In the genomic region with DNA sequence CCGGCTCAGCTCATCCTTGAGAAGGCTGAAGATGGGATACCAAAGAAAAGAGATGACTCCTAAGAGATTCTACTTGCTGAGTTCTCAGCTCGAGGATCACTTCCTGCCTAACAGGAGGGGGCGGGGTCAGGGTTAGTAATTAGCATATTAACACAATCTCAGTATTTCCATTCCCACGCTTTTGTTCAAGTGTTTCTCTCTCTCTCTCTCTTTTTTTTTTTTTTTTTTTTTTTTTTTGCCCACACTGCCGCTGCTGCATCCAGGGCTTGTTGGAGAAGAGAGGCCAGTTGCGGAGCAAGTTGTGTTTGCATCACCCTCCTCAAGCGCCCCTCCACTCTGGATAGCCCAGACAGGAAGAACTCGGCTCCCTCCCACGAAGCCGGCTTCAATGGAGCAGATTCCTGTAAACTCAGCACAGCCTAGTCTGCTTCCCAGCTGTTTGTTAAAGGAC, we compare ENCODE assay signal across 9 mouse cellular contexts. TPM values are rescaled to one million over a fixed set of nuclear protein-coding genes. Genes with fewer than 3 reads are reported as not detected.
DNase-seq lines count a peak whose midpoint lies in the region; ATAC-seq lines count a peak whose summit lies in the region.
"Had no signal": no experiment of that assay in that cellular context is flagged by ENCODE, and none has a peak within 500 bp of the region (broad histone marks: within the 10 kb centered on the region; RNA-seq: fewer than 3 reads in every experiment).

No protein-coding gene starts in this region.

- 3% methylated on average over 10 of the region's 10 CpGs for WGBS in heart, embryonic 11.5 days (ENCODE audit: insufficient replicate concordance)
- 4% methylated on average over 10 of the region's 10 CpGs for WGBS in forebrain, embryonic 14.5 days
- 1% methylated on average over 10 of the region's 10 CpGs for WGBS in kidney, embryonic 16.5 days

- H3K4me2 ChIP-seq in heart, embryonic 11.5 days = peak overlapping the region; percentile 61
- H3K4me2 ChIP-seq in forebrain, embryonic 14.5 days (ENCODE audit: low read length) = peak overlapping the region; percentile 50
- peak overlapping the region; percentile 53 for H3K4me2 ChIP-seq in kidney, embryonic 16.5 days (replicated peaks; ENCODE audit: low read depth, low read length)

- peak overlapping the region; percentile 37 for H3K4me3 ChIP-seq in heart, embryonic 11.5 days (ENCODE audit: low read depth, low read length)
- peak overlapping the region; percentile 22 for H3K4me3 ChIP-seq in forebrain, embryonic 14.5 days (ENCODE audit: low read depth, low read length)
- peak overlapping the region; percentile 29 for H3K4me3 ChIP-seq in kidney, embryonic 16.5 days (ENCODE audit: low read length)

- no peaks in the 10 kb centered on the region for H3K36me3 ChIP-seq in heart, embryonic 11.5 days (ENCODE audit: control insufficient read depth, insufficient read depth, low read length)
- H3K36me3 ChIP-seq in forebrain, embryonic 14.5 days (ENCODE audit: control insufficient read depth, insufficient read depth, low read length) = no peaks in the 10 kb centered on the region
- no peaks in the 10 kb centered on the region for H3K36me3 ChIP-seq in kidney, embryonic 16.5 days (ENCODE audit: insufficient read depth, low read length)

- no peak overlapping the region for H3K27ac ChIP-seq in heart, embryonic 11.5 days (ENCODE audit: low read depth, low read length)
- H3K27ac ChIP-seq in forebrain, embryonic 14.5 days (ENCODE audit: low read depth, low read length) = no peak overlapping the region
- H3K27ac ChIP-seq in kidney, embryonic 16.5 days (ENCODE audit: low read length) = peak overlapping the region; percentile 50

- no peaks in the 10 kb centered on the region; the same call in 1 of the 2 replicates for H3K4me1 ChIP-seq in heart, embryonic 11.5 days (ENCODE audit: control insufficient read depth, insufficient read depth, low read length)
- peaks cover 9% of the 10 kb centered on the region for H3K4me1 ChIP-seq in forebrain, embryonic 14.5 days (ENCODE audit: control insufficient read depth, insufficient read depth, low read length)
- H3K4me1 ChIP-seq in kidney, embryonic 16.5 days (ENCODE audit: insufficient read depth, low read length) = peaks cover 22% of the 10 kb centered on the region

- ATAC-seq in heart, embryonic 11.5 days (replicated peaks; ENCODE audit: insufficient number of reproducible peaks, low FRiP score, low TSS enrichment) = no peak
- ATAC-seq in forebrain, embryonic 14.5 days = peak; percentile 65
- ATAC-seq in kidney, embryonic 16.5 days (ENCODE audit: low FRiP score, low TSS enrichment) = peak; percentile 67; the same call in 1 of the 2 replicates
- ATAC-seq in erythroblast, adult 5-6 weeks (replicated peaks; ENCODE audit: low FRiP score, poor library complexity, severe bottlenecking) = no peak
- no peak for ATAC-seq in megakaryocyte-erythroid progenitor cell, adult 5-6 weeks (replicated peaks; ENCODE audit: low FRiP score, low TSS enrichment, poor library complexity, severe bottlenecking)

- no peak for DNase-seq in heart, adult 8-10 months (ENCODE audit: low spot score)
- peak; percentile 77 for DNase-seq in forebrain, embryonic 14.5 days (ENCODE audit: low spot score)
- peak; percentile 30 for DNase-seq in mesoderm, embryonic 11.5 days (ENCODE audit: low read depth, low spot score)
- no peak for DNase-seq in spleen, adult 18-20 months

- H3K27me3 ChIP-seq in heart, embryonic 11.5 days (ENCODE audit: control insufficient read depth, insufficient read depth, low read length) = no peaks in the 10 kb centered on the region
- H3K27me3 ChIP-seq in forebrain, embryonic 14.5 days (replicated peaks; ENCODE audit: control insufficient read depth, insufficient read depth, low read length) = no peaks in the 10 kb centered on the region
- no peaks in the 10 kb centered on the region for H3K27me3 ChIP-seq in kidney, embryonic 16.5 days (ENCODE audit: insufficient read depth, low read length)
- H3K27me3 ChIP-seq: CH12.LX had no signal

- H3K9ac ChIP-seq in heart, embryonic 11.5 days (ENCODE audit: low read depth, low read length) = peak overlapping the region; percentile 67; the same call in 1 of the 2 replicates
- H3K9ac ChIP-seq in forebrain, embryonic 14.5 days (ENCODE audit: low read length) = peak overlapping the region; percentile 33; the same call in 1 of the 2 replicates
- peak overlapping the region; percentile 20 for H3K9ac ChIP-seq in kidney, embryonic 16.5 days (replicated peaks; ENCODE audit: low read length)

- H3K9me3 ChIP-seq in heart, embryonic 11.5 days (replicated peaks; ENCODE audit: control insufficient read depth, low read length) = no peaks in the 10 kb centered on the region
- H3K9me3 ChIP-seq in forebrain, embryonic 14.5 days (replicated peaks; ENCODE audit: control insufficient read depth, low read length) = no peaks in the 10 kb centered on the region
- no peaks in the 10 kb centered on the region for H3K9me3 ChIP-seq in kidney, embryonic 16.5 days (ENCODE audit: low read length)

RNA-seq across cellular contexts. Expression of a gene that starts 27.5 kb away (rescaled TPM):
- polyA plus RNA-seq in heart, embryonic 11.5 days (2014; fragmentation: Nextera tagmentation; extraction: Ambion mirVana) = 0.72 and 1.1 TPM in 2 replicates
- 1 to 10 TPM in 1 of 4 experiments, under 1 TPM in 3; 0.68 to 1.1 (median 0.84) TPM for total RNA-seq in heart, adult 8-10 months (2022)
- polyA plus RNA-seq in forebrain, embryonic 14.5 days (2014; fragmentation: Nextera tagmentation; extraction: Ambion mirVana) = 0.30 and 0.36 TPM in 2 replicates
- 2.4 and 2.6 TPM in 2 replicates for polyA plus RNA-seq in kidney, embryonic 16.5 days (2015; fragmentation: Nextera tagmentation; extraction: Ambion mirVana)
- not detected in 2 replicates for total RNA-seq in erythroblast, adult 5-6 weeks (2015; ENCODE audit: low replicate concordance)
- 0.28 TPM in 1 of 2 replicates, not detected in the other for total RNA-seq in erythroblast, adult 5-6 weeks (2017; ENCODE audit: low replicate concordance)
- total RNA-seq in megakaryocyte-erythroid progenitor cell, adult 5-6 weeks (2014; fragmentation: Nextera tagmentation) = not detected in 2 replicates
- not detected in 2 replicates for total RNA-seq in megakaryocyte-erythroid progenitor cell, adult 5-6 weeks (2017)
- total RNA-seq: CH12.LX had no signal

RNA-seq across cellular contexts. Expression of a gene that starts 33.8 kb away (rescaled TPM):
- not detected in 2 replicates for polyA plus RNA-seq in heart, embryonic 11.5 days (2014; fragmentation: Nextera tagmentation; extraction: Ambion mirVana)
- not detected for total RNA-seq in heart, adult 8-10 months (2022)
- not detected in 2 replicates for polyA plus RNA-seq in forebrain, embryonic 14.5 days (2014; fragmentation: Nextera tagmentation; extraction: Ambion mirVana)
- polyA plus RNA-seq in kidney, embryonic 16.5 days (2015; fragmentation: Nextera tagmentation; extraction: Ambion mirVana) = not detected in 2 replicates
- not detected in 2 replicates for total RNA-seq in erythroblast, adult 5-6 weeks (2015; ENCODE audit: low replicate concordance)
- total RNA-seq in erythroblast, adult 5-6 weeks (2017; ENCODE audit: low replicate concordance) = not detected in 2 replicates
- total RNA-seq in megakaryocyte-erythroid progenitor cell, adult 5-6 weeks (2014; fragmentation: Nextera tagmentation) = not detected in 2 replicates
- total RNA-seq in megakaryocyte-erythroid progenitor cell, adult 5-6 weeks (2017) = not detected in 2 replicates
- total RNA-seq: CH12.LX had no signal

Comparison
In these comparisons a context has a peak if more than half of its experiments do, and no peak if none do; other contexts are left out.
1. ATAC-seq: peak in forebrain, embryonic 14.5 days (single experiment) and kidney, embryonic 16.5 days (single experiment); none in heart, embryonic 11.5 days (single experiment), erythroblast, adult 5-6 weeks (single experiment) and megakaryocyte-erythroid progenitor cell, adult 5-6 weeks (single experiment).
2. DNase-seq: peak in forebrain, embryonic 14.5 days (single experiment) and mesoderm, embryonic 11.5 days (single experiment); none in heart, adult 8-10 months (single experiment) and spleen, adult 18-20 months (0 of 2).
3. Peak in every context shown above with its lines, with median percentiles within 50 percentile points of each other: H3K4me2 ChIP-seq, H3K4me3 ChIP-seq and H3K9ac ChIP-seq.